Mouse (Mus musculus) thymus, adult 18-20 months (tissue): Measurements from ENCODE around the gene Gna11.

Source experiments
- DNase-seq, 2 experiments: peaks; one replicate each; pipeline ENCODE4 v3.0.0; 2022; ENCODE audit warnings: mixed read lengths in 2 of 2

Gna11 gene

GRCm38 (mm10) chr10:81542727-81543460 lies 2.1 kb downstream of the Gna11 start:
- no peak for DNase-seq

DNA sequence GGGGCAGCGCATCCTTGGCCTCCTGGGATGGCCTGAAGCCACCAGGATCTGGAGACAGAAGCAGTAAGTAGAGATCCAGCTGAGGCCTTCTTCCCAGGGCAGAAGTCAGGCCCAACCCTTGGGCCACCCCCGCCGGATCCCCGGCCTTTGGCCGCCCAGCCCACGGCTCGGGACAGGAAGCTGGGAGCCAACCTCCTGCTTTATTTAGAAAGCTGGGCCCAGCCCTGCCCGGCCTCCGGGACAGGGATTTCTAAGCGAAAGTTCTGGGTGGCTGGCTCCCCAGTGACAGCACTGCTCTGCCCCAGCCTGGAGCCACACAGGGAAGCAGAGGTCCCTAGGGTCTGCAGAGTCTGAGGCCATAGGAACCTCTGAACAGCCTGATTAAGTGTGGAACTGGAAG lies 3.2 kb downstream of the Gna11 start:
- no peak for DNase-seq

DNA sequence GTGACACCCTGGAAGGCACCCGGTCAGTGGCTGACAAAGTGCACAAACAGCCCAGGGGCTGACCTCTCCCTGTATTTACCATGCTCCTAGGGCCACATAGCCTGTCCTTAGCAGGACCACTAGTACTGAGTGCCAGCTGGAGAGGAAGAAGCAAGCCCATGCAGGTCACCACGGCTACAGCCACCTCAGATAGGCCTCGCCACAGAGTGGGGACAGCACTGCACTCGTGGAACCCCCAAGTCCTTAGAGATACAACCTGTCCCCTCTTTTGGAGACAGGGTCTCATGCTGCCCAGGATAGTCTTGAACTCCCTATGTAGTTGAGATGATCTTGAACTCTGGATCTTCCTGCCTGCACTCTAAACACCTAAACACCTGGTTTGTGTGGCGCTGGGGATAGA lies 3.6 kb downstream of the Gna11 start:
- DNase-seq, result no peak

- DNase-seq, result no peak
Measured at GRCm38 (mm10) chr10:81538321-81539048, 6.5 kb downstream of the Gna11 start.

DNA sequence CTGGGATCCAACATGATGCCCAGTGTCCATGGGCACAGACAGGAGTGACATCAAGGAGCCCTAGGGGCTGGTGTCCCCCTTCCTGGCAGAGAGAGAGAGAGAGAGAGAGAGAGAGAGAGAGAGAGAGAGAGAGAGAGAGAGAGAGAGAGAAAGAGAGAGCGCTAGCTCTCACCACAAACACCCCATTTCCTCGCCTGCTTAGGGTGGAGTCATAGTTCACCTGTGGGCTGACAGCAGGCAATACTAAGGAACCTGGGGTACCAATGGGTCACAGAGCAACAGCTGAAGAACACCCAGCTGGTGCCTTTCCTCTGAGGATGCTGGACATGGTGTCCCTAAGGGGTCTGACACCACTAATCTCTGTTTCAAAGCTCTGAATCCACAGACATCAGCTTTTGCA lies 7.6 kb downstream of the Gna11 start:
- DNase-seq, result no peak

DNA sequence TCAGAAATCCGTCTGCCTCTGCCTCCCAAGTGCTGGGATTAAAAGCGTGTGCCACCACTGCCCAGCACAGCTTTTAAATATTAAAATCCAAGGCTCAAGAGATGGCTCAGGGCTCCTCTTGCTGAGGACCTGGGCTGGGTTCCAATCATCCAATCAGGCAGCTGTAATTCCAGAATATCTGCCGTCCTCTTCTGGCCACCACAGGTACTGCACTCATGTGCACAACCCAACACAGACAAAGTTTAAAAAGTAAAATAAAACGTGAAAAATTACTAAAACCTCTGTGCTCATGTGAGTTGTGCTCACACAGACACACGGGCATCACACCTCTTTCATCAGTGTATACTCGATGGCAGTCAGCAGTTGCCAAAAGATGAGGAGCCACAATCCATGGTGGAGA lies 8.3 kb downstream of the Gna11 start:
- DNase-seq, result no peak

DNA sequence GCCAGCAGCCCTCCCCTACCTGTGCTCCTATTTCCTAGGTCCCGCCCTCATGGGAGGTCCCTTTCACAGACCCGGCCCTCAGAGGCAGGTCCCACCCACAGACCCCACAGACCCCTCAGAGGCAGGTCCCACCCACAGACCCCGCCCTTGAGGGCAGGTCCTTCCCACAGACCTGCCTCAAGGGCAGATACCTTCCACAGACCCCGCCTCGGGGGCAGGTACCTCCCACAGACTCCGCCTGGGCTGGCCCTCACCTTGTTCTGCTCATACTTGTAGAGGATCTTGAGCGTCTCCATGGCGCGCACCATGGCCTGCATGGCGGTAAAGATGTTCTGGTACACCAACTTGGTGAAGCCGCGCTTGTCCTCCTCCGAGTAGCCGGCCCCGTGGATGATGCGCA lies 10.2 kb downstream of the Gna11 start:
- DNase-seq, result no peak

DNA sequence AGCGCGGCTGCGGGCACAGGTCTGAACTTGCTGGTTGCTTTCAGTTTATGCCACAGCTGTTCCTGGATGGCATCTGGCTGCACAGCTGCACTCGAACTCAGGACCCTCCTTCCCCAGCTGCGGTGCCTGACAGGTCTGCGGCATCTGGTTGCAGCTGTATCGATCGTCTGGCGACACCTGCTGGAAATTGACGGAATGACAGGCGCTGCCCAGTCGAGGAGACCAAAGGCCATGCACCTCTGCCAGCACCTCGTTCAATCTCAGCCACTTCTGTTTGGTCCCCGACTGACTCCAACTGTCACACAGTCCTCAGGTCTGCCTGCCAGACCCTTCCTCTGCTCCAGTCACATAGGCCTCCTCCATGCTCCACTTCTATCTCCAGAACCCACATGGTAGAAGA lies 18.2 kb downstream of the Gna11 start:
- DNase-seq, result peak; percentile 61 to 70

DNA sequence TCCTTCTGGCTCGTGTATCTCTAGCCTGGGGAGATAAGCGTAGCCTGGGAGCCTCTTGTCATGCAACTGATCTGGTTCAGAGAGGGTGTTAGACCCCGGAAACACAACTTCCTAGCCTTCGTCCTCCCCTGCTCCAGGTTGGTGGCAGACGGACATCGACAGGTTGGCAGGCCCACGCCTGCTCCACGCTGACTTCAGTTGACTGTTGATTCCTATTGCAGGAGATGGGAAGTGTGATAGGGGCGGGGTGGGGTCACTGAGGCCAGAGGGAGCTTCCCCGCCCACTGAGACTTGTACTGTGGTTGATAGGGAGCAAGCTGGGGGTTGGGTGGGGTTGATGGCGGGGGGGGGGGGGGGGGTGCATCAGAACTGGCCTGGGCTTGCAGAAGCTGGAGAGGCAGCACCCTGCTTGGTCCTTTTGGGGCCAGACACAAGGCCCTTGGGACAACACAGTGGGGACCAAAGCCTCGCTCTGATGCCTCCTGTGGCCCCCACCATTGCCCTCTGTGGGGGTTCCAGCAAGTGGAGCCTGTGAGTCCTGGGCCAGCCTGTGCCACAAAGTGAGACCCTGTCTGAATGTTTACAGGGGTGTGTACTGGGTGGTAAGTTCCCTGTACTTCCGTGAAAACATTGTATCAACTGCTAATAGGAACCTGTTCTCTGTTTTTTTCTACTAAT lies 19.8 kb downstream of the Gna11 start:
- no peak for DNase-seq

DNA sequence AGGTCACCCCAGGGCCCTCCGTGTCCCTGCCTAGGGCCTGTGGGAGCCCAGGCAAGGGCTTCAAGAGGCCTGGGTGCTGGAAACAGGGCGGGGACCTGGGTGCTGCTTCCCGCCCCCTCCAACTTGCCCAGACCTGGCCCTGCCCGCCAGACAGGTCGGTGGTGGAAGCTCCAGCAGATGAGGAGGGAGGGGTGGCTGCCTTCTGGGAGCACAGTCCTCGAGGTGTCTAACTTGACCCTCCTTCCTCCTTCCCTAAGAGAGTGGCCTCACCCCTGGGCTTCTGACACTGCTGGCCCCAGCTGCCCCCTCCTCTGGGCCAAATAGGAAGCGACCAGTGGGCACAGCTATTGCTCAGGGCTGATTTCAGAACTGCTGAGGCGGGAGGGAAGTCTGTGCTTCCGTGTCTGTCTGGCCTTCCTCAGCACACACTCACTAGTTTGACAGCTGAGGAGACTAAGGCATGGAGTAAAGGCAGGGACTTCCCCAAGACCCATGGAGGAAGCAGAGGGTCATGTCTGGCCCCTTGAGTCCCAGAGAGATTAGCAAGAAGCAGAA lies 20.9 kb downstream of the Gna11 start, which contains the start of gene Gna15:
Gna15 (minus strand) TSS at position 175 of the 555 bp plus-strand sequence.
- DNase-seq, result no peak

DNA sequence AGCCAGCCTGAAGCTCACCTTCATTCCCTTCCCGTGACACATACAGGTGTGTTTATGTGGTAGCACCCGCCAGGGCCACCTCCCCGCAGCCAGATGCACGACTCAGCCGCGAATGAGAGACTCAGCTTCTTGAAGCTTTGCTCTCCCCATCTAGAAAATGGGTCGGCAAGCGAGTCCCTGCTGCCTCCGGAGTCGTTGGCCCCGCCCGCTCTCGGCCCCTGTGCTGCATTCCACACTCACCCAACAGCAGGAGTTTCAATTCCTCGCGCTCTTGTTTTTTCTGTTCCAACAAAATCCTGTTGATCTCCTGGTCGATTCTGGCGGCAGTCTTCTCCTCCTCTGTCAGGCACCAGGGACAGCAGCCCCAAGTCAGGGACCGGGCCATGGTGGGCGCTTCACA lies 21.4 kb downstream of the Gna11 start:
- DNase-seq, result no peak

DNA sequence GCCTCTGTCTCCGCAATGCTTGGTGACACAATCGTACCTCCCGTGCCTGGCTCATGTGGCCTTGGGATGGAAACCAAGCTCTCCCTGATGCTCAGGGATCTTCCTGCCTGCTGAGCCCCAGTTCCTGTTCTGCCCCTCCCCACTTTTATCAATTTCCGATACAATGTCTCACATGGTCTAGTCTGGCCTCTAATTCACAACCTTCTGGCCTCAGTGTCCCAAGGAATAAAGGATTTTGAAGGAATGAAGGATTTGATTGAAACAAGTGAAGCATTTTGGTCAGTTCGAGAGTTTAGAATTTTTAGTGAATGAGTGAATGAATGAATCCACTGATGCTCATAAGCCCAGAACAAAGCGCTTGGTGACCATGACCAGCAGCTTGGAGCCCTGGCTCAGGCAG lies 21.8 kb downstream of the Gna11 start:
- DNase-seq, result no peak

DNA sequence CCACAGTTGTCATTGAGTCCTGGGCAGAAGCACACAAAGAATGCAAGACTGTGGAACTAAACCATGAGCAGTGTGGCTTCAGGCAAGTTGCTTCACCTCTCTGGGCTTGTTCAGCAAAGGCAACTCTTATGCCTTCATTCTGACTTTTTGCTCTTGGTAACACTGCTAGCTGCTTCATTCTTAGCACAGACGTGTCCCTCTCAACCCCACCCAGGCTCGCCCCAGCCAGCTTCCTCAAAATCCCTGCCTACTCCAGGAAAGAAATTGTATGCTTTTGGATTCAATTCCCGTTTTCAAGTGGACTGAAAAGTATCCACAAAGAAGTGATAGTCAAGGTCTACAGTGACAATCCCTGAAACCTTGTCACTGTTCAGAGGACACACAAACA lies 25.0 kb downstream of the Gna11 start:
- no peak for DNase-seq

- no peak for DNase-seq
Measured at GRCm38 (mm10) chr10:81519227-81519977, 25.6 kb downstream of the Gna11 start.

DNA sequence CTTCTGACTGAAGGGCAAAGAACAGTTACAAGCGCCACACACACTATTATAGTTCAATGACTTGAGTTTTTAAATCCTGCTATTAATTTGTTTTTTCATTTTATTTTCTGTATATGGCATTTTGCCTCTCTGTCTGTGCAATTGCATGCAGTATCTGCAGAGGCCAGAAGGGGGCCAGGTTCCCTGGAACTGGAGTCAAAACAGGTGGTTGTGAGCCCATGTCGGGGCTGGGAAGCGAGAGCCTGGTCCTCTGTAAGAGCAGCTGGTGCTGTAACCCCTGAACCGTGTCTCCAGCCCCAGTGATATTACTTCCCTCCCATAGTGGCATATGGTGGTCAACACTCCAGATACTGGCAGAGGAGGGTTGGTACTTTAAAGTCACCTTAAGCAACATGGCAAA lies 26.4 kb downstream of the Gna11 start:
- DNase-seq, result peak; percentile 61 to 67

GRCm38 (mm10) chr10:81517227-81517626 lies 27.8 kb downstream of the Gna11 start:
- no peak for DNase-seq

GRCm38 (mm10) chr10:81513798-81514197 lies 31.2 kb downstream of the Gna11 start:
- DNase-seq, result no peak

DNA sequence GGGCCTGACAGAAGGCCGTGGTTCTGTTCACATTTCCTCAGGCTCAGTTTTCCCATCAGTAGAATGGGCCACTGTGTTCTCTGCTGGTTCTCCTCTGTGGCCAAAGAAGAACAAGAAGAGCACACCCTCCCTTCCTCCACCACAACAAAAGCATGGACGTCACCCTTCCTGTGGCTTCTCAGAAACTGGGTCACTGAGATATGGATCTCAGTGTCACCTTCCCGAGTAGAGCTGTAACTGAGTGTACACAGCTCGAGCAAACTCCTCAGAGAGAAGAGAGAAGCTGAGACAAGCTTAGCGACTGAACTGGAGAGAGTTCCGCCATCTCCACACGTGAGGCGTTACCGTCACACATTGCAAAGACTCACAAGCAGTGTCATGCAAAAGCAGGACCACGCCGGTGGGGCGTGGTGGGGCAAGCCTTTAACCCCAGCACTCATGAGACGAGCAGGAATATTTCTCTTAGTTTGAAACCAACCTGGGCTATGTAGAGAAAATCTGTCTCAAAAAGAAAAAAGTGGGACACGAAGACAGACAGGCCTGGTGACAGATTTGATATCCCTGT lies 34.7 kb downstream of the Gna11 start:
- no peak for DNase-seq

DNA sequence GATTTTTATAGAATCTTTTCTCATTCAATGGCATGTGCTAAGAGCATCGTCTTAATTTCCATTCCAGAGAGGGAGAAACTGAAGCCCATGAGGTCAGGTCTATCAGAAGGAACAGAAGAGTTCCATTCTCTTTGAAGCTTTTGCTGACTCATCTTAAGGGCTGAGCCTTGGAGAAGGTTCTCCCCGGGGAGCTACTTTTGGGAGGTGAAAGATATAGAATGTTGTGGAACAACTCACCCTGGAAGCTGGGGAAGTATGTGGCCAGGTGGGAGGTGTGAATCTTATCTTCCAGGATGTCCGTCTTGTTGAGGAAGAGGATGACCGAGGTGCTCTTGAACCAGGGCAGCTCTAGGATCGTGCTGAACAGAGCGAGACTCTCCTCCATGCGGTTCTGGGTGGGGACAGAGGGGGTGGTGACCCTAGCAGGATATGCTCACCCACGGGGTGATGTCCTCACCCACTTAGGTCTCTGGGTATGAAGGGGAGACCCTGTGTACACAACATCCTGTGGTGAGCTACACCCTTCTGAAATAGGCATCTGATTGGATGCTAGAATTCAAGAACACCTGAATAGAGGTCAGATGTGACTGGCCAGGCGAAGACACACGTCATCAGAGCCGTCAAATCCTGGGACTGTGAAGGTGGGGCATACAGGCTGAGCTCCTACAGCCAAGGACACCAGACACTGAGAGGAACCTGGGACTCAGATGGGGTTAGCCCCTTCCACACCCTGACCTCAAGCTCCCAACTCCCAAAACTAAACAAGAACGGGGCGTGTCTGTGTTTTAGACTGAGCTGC lies 37.1 kb downstream of the Gna11 start:
- no peak for DNase-seq

DNA sequence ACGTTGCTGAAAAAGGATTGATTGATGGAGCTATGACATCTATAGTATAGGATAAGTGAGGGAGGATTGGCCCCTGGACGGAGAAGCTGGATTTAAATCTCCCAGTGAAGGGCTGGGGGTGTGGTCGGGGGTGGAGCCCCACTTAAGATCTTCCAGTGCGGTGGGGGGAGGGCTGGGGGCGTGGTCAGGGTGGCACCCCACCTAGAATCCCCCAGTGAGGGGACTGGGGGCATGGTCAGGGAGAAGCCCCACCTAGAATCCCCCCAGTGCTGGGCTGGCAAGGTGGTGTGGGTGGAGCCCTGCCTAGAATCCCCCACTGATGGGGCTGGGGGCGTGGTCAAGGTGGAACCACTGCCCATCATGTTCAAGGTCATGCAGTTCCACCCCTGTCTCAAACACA lies 37.9 kb downstream of the Gna11 start:
- no peak for DNase-seq

DNA sequence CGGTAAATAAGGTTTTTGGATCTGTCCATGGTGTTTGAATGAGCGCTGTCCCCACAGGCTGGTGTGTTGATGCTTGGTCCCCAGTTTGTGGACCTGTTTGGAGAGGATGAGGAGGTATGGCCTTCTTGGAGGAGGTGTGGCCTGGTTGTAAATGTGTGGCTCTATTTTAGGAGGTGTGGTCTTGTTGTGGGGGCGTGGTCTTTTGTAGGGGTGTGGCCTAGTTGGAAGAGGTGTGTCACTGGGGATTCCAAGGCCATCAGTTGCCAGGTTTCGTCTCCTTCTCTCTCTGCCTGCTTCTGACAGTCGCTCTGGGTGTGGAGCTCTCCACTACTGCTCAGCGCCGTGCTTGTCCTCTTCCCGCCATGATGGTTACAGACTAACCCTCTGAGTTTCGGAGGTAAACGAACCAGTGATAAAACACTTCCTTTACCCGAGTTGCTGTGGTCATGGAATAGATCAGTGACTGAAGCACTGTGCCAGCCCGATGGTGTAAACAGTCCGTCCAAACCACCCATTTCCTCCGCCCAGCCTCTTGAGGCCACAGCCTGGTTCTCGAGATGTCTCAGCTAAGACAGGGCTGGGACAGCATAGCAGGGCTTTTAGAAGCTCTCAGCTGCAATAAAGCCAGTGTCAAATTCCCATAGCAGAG lies 39.9 kb downstream of the Gna11 start:
- no peak for DNase-seq
